Mouse (Mus musculus): ENCODE data around the gene Mars.

DNA sequence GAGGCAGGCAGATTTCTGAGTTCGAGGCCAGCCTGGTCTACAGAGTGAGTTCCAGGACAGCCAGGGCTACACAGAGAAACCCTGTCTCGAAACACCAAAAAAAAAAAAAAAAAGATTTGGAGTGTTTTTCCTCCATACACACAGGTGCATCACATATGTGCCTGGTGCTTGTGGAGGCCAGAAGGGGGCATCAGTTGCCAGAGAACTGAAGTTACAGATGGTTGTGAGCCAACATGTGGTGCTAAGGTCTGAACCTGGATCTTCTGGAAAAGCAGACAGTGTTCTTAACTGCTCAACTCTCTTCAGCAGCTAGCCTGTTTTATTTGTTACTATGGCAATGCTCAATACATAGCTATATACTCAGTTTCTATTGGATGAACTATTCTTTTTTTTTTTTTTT, 31.9 kb downstream of the Mars start:
- TF ChIP-seq CTCF (IDR thresholded peaks at IDR 0.05; ENCODE audit: insufficient read depth, low read depth, low read length) (no peak), POLR2A (IDR thresholded peaks at IDR 0.05; ENCODE audit: insufficient read depth, low read depth, low read length) (no peak)

Data from olfactory bulb, adult 2 months (tissue).